Mouse (Mus musculus) lung, adult 2 months (tissue): ENCODE data around the gene Cyp2c70.

Source experiments
- CTCF ChIP-seq: fragments of 200-500 bp; IDR thresholded peaks from 2 replicates; pipeline ENCODE4 v1.5.1; 2011; ENCODE audit warnings: mild to moderate bottlenecking, low read length, control low read depth; ENCODE audit not compliant: insufficient read depth
- POLR2A ChIP-seq: fragments of 200-500 bp; IDR thresholded peaks from 2 replicates; pipeline ENCODE4 v1.6.1; 2011; ENCODE audit warnings: low read depth, mild to moderate bottlenecking, control low read depth, low read length, borderline replicate concordance; ENCODE audit errors: extremely low read depth

GRCm38 (mm10) chr19:40226516-40227151 is 39.5 kb upstream of the Cyp2c70 start:
- no peak for TF ChIP-seq POLR2A
- TF ChIP-seq CTCF = no peak
